Mouse (Mus musculus): ENCODE measurements around the gene Ccnd3. TPM values are rescaled to one million over a fixed set of nuclear protein-coding genes. Genes with fewer than 3 reads are reported as not detected.
"Not testable (repeated sequence)": the region's sequence is repeated elsewhere in the genome, so short reads cannot be mapped to it uniquely, and the experiment has no call there.

The Ccnd3 gene
- polyA plus RNA-seq, 1 experiment from 2014 or later = 1,146 TPM

DNA sequence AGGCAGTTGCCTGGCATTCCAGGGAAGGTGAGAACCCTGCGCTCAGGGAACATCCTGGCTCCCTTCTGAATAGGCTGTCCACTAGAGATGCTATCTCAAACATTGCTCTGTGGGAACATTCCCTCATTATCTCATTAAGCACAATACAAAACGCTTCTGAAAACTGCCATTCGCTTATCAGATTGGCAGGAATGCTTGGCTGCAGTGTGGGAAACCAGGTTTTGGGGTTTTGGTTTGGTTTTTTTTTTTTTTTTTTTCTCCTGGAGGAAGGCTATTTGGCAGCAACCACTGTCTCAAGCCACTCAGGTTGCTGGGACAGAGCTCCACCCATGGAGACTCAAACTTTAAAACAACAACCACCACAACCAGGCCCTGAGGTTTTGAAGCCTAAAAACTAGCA lies 25.0 kb upstream of the Ccnd3 start:
- DNase-seq (ENCODE audit: low spot score) = no peak

DNA sequence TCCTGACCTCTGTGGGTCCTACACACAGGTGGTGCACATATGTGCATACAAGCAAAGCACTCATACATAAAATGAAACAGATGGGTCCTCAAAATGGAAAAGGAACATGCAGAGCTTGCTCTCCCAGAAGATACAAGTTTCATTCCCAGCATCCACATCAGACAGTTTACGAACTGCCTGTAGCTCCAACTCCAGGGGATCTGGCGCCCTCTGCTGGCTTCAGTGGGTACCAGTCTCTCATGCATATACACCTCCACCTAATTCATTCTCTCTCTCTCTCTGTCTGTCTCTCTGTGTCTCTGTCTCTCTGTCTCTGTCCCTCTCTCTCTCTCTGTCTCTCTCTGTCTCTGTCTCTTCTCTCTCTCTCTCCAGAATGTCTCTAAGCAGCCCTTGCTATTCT lies 22.4 kb upstream of the Ccnd3 start:
- DNase-seq (ENCODE audit: low spot score) = peak; percentile 75

DNA sequence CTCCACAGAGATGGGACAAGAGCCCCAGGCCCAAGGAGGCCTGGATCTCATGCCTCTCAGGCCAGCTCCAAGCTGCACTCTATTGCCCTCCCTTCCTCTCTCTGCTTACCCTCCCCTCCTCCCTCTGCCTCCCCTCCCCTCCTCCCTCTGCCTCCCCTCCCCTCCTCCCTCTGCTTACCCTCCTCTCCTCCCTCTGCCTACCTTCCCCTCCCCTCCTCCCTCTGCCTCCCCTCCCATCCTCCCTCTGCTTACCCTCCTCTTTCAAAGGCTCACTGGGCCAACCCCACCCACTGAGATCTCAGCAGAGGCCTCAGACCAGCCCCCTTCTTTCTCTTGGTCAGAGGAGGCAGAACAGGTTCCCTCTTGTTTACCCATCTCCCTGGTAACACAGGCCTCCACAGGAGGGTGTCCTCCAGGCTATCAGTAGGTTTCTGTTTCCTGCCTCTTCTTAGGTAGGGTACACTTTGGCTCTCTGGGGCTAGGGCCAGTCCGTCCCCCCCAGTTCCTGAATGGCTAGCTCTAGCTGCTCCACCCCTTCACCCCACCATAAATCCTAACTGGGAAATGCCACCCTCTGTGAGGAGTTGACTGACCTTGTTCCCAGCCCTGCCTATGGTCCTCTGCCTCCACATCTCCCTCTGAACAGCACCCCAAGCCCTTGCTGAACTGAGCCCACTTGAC lies 20.5 kb upstream of the Ccnd3 start:
- no peak for DNase-seq (ENCODE audit: low spot score)

DNA sequence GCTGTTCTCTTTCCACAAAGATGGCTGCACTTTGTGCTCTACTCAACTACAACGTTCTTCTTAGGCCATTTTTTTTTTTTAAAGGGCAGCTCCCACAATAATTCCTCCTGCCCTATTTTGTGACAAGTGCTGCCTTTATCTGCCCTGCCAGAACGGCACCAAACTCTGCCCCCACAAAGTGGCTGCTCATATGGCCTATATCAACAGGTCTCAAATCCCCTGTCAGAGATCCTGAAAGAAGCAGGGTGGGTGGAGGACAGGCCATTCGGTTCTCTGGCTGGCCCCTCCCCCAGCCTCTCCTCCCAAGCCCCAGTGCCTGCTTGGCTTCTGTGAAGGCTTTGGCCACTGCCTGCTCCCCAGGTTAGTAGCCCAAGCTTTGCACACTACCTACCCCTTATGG lies 19.9 kb upstream of the Ccnd3 start:
- DNase-seq (ENCODE audit: low spot score) = no peak

DNA sequence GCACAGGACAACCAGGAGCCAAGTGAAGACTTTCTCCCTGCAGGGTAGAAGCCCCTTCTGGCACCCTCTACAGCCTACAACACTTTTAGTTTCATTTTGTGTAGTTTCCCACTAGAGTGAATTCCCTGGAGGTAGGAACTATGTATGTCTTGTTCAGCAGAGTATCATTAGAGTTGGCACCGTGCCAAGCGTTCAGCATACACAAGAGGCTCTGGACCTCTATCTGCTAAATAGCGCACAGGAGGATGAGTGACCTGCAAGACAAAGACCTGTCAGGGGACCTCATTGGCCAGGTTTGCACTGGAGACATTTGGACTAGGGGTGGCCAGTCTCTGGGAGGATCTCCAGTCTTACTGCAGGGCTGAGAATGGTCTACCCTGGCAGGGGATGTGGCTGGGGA lies 19.1 kb upstream of the Ccnd3 start:
- no peak for DNase-seq (ENCODE audit: low spot score)

DNA sequence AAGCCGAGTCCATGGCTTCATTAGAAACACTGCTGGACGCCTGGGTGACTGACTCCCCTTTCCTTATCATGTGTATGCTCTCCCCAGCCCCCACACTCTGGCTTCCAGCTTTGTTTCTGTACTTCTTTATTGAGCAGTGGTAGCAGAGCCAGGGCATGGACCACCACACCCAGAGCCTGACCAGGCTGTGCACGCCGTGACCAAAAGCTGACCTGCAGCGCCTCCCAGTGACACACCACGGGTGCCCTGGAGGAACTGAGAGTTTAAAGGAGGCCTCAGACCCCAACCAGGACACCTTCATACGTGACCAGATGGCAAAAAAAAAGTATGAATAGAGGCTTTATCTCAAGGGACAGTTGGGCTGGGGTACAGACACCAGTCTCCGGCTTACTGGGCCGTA lies 14.1 kb upstream of the Ccnd3 start:
- DNase-seq (ENCODE audit: low spot score) = no peak

DNA sequence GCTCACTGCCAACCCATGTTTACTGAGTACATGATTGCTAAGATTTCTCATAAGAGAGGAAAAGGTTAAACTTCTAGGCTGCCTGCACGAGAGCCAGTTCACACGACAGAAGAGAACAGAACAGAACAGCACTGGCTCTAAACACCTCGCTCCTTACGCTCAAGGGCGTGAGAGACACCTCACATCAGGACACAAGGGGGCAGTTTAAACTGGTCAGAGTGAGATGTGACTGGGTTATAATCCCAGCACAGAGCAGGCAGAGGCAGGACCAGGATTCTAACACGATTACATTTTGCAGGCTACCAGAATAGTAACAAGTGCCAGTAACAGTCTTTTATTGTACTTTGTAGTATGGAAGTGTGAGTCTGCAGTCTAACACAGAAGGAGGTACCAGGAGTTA lies 12.1 kb upstream of the Ccnd3 start:
- DNase-seq (ENCODE audit: low spot score) = no peak

DNA sequence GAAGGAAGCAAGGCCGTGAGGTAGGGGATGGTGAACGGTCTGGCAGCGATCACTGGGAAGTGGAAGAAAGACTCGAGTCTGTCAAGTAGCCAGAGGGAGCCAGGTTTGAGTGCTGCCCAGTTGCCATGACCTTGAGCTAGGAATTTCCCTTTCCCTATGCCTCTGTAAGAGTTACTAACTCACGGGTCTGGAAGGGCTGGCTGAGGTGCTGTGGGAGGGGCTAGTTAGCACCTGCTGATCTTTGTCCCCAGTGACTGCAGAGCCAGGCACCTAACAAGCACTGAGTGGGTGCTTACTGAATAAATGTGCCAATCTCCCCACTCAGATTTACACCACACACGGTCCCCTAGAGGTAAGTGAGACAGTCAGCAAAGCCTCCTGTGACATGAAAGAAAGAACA lies 11.2 kb upstream of the Ccnd3 start:
- no peak for DNase-seq (ENCODE audit: low spot score)

DNA sequence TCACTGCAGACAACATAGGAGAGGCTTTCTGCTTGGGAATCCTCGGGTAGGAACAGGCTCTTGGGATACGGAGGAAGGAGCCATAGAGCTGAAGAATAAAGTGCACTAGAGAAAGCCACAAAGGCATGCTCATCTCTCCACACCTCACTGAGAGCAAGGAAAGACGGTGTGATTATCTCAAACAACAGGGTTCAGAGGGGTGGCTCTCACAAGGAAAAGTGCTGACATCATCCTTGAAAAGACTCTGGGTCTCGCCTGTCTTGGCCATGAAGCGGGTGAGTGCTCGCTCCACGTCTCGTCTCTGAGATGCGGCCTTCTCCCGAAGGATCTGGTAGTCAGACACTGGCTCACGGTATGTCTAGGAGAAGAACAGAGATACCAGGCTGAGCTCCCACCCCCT lies 10.7 kb upstream of the Ccnd3 start:
- DNase-seq (ENCODE audit: low spot score) = no peak

DNA sequence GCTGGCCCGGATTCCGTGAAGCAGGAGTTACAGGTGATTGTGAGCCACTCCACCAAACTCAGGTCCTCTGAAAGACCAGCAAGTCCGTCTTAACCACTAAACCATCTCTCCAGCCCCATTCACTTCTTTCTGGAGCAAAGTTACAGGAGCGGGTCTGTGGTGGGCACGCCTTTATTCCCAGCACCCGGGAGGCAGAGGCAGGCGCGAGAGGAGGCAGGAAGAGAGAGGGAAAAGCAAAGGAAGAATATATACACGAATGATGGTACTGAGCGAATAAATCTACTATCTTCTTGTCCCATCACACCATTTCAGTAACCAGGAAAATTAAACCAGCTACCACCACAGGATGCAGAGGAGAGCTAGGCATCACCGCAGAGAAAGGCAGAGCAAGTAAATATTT lies 3.3 kb upstream of the Ccnd3 start:
- peak; percentile 11 for DNase-seq (ENCODE audit: low spot score)

DNA sequence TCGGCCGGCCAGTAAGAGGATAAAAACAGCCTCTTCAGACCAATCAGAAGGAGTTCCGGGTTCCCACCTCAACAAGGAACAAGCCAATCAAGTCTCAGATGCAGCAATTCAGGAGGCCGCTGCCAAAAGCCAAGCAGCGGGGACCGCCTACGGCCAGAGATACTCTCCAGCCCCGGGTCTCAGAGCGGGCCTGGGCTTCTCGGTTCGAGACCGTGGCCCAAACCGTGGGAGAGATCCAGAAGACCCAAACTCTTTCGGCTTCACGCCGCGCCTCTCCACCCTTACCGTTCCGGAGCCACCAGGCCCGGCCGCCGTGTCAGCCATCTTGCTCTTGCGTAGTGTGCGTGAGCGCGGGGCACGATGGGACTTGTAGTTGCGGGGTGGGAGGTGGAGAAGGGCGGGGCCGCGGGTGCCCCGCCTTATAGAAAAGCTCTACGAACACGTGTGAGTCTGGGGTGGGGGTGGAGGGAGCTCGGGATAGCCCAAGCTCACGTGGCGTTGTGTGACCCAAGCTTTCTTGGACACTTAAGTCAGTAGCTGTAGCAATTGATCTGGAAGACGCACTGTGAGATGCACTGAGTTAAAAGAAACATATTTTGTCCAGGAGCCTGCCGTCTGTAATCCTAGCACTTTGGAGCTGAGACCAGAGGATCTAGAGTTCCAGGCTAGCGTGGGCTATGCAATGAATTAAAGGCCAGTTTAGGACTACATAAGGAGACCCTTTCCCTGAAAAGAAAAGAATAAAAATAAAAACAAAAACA lies 2.7 kb upstream of the Ccnd3 start, which contains the start of gene Taf8:
Gene Taf8 (minus strand): TSS at position 347 of the 761 bp plus-strand sequence.
- peak; percentile 94 for DNase-seq (ENCODE audit: low spot score)

DNA sequence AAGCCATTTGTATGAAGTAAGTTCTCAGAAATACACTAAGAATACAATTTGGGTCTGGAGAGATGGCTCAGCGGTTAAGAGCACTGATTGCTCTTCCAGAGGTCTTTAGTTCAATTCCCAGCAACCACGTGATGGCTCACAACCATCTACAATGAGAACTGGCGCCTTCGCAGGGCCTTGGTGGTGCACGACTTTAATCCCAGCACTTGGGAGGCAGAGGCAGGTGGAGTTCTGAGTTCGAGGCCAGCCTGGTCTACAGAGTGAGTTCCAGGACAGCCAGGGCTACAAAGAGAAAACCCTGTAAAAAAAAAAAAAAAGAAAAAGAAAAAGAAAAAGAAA lies 2.2 kb upstream of the Ccnd3 start:
- DNase-seq (ENCODE audit: low spot score) = not testable (repeated sequence)

DNA sequence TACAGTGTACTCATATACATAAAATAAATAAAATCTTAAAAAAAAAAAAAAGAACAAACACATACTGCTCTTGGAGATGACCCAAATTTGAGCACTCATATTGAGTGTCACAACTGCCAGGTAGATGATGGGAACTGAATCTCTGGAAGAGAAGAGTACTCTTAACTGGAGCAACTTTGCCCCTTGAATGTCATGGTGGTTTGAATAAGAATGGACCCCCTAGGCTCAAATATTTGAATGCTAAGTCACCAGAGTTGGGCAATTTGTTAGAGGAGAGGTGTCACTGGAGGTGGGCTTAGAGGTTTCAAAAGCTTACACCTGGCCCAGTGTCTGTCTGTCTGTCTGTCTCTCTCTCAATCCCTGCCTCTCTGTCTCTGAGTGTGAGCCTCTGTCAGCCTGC lies 1.2 kb upstream of the Ccnd3 start:
- DNase-seq (ENCODE audit: low spot score) = no peak

DNA sequence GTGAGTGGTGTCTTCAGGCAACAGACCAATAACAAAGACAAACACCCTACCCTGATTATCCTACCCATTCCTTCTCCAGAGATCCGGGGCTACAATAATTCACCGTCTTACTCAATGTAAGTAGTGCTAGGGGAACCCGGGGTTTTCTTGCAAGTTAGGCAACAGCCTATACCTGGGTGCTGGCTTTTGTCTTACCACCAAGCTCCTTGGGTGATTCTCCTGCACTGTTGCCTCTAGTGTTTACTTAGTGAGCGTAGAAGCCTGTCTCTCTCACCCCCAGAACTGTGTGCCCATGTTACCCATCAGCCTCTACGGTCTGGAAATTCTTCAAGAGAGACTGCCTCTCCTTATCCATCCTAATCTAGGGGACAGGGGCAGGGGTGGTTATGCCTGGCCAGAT lies 623 bp upstream of the Ccnd3 start:
- peak; percentile 61 for DNase-seq (ENCODE audit: low spot score)

DNA sequence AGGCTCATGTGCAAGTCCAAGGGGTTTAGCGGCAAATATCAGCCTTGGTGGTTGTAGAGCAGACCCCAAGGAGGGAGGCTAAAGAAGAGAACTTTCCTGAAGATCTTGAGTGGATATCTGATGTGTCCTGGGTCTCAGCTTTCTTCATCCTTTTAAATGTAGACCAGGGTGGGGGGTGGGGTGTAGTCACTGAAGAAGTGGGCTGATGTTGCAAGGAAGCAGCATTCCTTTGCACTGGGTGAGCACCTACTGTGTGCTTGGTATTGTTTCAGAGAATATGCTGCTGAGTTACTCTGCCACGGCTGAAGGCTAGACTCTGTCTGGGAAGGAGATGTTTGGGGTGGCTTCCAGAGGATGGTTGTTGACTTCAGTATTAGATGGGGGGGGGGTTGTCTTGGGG lies 715 bp downstream of the Ccnd3 start:
- peak; percentile 8 for DNase-seq (ENCODE audit: low spot score)

DNA sequence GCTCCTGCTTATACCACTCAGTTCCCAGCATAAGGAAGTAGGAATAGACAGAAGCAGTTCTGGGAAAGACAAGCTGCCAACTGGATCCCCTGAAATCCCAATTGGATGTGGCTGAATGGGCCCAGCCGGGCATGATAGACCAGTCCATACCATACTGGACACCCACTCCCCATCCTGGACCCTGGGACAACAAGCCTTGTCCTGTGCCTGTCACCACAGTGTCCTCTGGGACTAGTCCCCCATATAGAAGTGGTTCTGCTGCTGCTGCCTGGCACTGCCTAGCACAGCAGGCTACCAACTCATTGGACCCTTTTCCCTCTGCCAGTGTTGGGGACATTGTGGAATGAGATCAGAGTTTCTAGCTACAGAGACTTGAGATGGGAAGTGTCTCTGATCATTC lies 1.2 kb downstream of the Ccnd3 start:
- no peak for DNase-seq (ENCODE audit: low spot score)

DNA sequence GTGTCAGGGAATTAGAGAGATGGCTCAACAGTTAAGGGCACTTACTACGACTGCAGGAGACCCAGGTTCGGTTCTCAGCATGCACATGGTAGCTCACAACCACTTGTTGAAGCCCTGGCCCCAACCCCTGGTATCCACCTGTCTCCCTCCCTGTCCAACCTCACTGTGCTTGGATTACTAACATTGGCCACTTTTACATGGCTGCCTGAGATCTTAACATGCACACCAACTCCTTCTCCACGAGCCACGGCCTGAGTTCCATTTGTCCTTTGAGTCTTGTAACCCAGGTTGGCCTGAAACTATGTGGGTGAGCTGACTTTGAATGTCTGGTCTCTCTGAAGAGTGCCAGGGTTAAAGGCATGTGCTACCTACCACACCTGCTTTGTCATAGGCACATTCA lies 1.8 kb downstream of the Ccnd3 start:
- peak; percentile 28 for DNase-seq (ENCODE audit: low spot score)

DNA sequence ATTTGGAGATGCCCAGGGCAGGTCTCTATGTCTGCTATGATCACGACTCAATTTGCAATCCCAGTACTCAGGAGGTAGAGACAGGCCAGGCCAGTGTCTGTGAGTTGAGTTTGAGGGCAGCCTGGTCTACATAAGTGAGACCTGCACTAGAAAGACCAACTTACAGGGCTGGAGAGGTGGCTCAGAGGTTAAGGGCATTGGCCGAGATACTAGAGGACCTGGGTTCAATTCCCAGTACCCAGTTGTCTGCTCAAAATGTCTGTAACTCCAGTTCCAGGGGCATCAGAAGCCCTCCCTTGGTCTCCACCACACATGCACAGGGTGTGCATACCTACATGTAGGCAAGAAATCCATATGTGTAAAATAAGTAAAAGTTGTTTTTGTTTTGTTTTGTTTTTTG lies 2.7 kb downstream of the Ccnd3 start:
- no peak for DNase-seq (ENCODE audit: low spot score)

DNA sequence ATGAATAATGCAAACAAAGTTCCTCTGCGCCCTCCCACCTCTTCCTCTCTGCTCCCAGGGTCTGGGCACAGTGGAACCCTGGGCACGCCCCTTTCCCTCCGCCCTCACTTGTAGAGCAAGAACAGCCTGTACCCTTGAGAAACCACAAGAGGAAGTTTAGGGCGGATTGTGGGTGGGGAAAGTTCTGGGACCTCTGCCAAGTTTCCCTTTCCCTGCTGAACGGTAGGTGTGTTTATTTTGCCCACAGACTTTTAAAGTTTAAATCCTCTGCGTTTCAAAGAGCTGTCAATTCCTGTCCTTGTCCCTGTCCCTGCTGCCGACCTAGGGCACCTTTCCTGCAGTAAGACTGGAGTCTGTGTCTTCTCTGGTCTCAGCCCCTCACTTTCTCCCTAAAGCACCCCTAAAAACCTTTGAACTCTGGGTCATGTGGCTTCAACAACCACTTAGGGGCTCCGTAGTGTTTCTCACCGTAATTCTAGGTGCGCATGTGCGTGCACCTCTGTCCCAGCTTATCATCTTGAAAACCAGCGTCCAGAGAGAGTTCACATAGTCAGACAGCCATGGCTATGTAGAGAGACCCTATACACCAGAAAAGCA lies 3.3 kb downstream of the Ccnd3 start:
- DNase-seq (ENCODE audit: low spot score) = peak; percentile 94

DNA sequence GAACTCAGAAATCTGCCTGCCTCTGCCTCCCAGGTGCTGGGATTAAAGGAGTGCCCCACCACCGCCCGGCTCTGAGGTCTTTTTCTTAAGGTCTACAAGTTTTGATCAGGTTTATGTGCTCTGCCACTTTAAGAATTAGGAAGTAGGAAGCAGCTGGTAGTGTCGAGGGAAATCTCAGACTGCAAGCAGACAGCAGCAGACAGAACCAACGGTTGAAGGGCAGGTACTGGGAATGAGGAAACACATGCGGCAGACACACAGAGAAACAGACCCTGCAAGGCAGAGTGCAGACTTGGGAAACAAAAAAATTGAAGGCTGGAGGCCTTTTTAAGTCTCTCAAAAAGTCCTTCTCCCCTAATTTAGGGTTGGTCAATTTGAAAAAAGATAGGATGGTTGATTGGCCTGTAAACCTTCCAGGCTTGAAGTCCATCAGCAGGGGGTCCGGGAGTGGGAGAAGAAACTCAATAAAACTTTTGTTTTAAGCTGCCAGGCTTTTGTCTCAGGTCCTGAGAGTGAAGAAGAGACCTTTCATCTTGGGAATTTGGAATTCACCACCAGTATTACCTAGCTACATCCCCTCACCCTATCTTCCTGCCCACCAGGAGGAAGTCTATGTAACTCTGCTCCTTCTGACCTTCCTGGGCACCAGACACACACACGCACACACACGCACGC lies 4.3 kb downstream of the Ccnd3 start:
- DNase-seq (ENCODE audit: low spot score) = peak; percentile 26

DNA sequence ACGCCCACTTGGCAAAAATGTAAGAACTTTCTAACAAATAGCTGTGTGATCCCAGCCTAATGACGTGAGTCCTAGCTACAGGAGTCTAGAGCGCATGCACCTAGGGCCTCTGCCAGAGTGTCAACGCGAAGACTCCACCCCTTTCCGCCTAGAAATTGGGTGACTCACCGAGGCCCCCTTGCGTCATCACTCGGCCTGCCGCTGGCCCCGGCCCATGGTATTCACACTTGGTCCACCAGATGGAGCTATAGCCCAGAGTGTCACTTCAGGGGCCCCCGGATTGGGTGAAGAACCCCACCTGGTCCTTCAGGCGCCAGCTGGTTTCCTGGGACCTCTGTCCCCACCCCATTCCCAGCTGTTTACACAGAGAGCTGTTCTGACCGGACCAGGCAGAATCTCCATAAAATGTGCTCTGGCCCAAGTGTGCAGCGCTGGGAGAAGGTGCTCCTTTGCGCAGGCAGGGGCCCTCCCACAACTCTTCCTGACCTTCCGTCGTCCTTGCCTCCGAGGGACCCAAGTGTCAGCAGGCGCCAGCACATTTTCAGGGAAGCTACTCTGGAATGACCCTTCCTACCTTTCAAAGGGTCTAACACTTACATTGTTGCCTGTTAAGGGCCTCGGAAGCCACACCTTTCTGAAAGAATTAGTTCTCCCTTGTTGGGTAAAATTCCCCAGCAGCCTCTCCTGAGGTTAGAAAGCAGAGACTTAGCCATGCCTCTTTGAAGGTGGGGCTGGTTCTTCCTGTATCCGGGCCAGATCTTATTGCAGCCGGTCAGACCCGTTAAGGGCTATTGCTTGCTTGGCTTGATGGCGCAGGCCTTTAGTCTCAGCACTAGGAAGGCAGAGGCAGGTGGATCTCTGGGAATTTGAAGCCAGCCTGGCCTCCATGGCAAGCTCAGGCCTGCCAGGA lies 6.5 kb downstream of the Ccnd3 start:
- peak; percentile 98 for DNase-seq (ENCODE audit: low spot score)
